Mouse (Mus musculus) thymus, adult 2 months (tissue): ENCODE data around the gene 2610002M06Rik. TPM values are rescaled to one million over a fixed set of nuclear protein-coding genes. Genes with fewer than 3 reads are reported as not detected.

ENCODE experiments used
- DNase-seq: peaks from one replicate; pipeline ENCODE4 v3.0.0; 2021
- H3K27ac ChIP-seq: fragments of 200-500 bp; 2 replicates; pipeline ENCODE4 v1.5.1; 2012; ENCODE audit warnings: low read length, control low read depth; ENCODE audit not compliant: control insufficient read depth, insufficient read depth
- H3K27me3 ChIP-seq: fragments of 200-500 bp; 2 replicates; pipeline ENCODE4 v1.6.1; 2012; ENCODE audit warnings: mild to moderate bottlenecking, low read length, moderate library complexity, mixed read lengths; ENCODE audit not compliant: control insufficient read depth, insufficient read depth
- H3K36me3 ChIP-seq: fragments of 200-500 bp; 2 replicates; pipeline ENCODE4 v1.6.1; 2012; ENCODE audit warnings: mild to moderate bottlenecking, low read length, moderate library complexity; ENCODE audit not compliant: control insufficient read depth, insufficient read depth
- H3K4me1 ChIP-seq: fragments of 200-500 bp; replicated peaks from 2 replicates; pipeline ENCODE4 v1.6.1; 2012; ENCODE audit warnings: low read length; ENCODE audit not compliant: control insufficient read depth, insufficient read depth
- H3K4me3 ChIP-seq: fragments of 200-500 bp; 2 replicates; pipeline ENCODE4 v1.5.1; 2012; ENCODE audit warnings: mild to moderate bottlenecking, low read length, control low read depth, moderate library complexity; ENCODE audit not compliant: control insufficient read depth, insufficient read depth
- CTCF ChIP-seq: fragments of 200-500 bp; IDR thresholded peaks from 2 replicates; pipeline ENCODE4 v1.5.1; 2012; ENCODE audit warnings: mild to moderate bottlenecking, control low read depth, low read length, moderate library complexity, borderline replicate concordance; ENCODE audit not compliant: control insufficient read depth, poor library complexity, insufficient read depth; ENCODE audit errors: extremely low read depth
- POLR2A ChIP-seq: fragments of 200-500 bp; IDR thresholded peaks from 2 replicates; pipeline ENCODE4 v1.6.1; 2012; ENCODE audit warnings: mild to moderate bottlenecking, low read length, control low read depth, moderate library complexity; ENCODE audit not compliant: control insufficient read depth, poor library complexity, insufficient read depth; ENCODE audit errors: extremely low read depth
- WGBS: fragments of 180-500 bp; shearing (Covaris S2); methylation state at CpG from one replicate; pipeline ENCODE4 v1.1.7; 2018; 5-methylcytosine and 5-hydroxymethylcytosine counted together
- polyA plus RNA-seq: library from polyadenylated mRNA; depleted of rRNA; stranded (reverse); fragments of >200 nt; gene quantifications from 2 replicates; pipeline ENCODE4 v1.2.3, GENCODE M21; 2012; rRNA removed

Gene 2610002M06Rik
- polyA plus RNA-seq, 1 experiment, result 4.5 TPM

- no peak overlapping the region for H3K27ac ChIP-seq
- no peak for DNase-seq
- WGBS, result 94% methylated on average over 1 of the region's 1 CpGs
- no peaks in the 10 kb centered on the region for H3K27me3 ChIP-seq
- no peaks in the 10 kb centered on the region for H3K4me1 ChIP-seq
- no peak for TF ChIP-seq CTCF
- no peak for TF ChIP-seq POLR2A
- no peak overlapping the region for H3K4me3 ChIP-seq
- no peaks in the 10 kb centered on the region for H3K36me3 ChIP-seq
These were observed 20.3 kb downstream of the 2610002M06Rik start for GRCm38 (mm10) chrX:107795785-107796184.

GRCm38 (mm10) chrX:107792290-107792689 is 23.8 kb downstream of the 2610002M06Rik start, which contains the start of gene Tent5d:
Gene Tent5d (plus strand): TSS chrX:107792590.
- TF ChIP-seq CTCF (no peak), POLR2A (no peak)
- Histone ChIP-seq H3K4me1 (no peaks in the 10 kb centered on the region), H3K27ac (no peak within 1 kb of the TSS), H3K36me3 (no peaks in the 10 kb centered on the region), H3K27me3 (no peaks in the 10 kb centered on the region), H3K4me3 (no peak within 1 kb of the TSS)
- 96% methylated on average over 1 of the region's 1 CpGs for WGBS
- DNase-seq, result no peak

GRCm38 (mm10) chrX:107790750-107791493 is 25.2 kb downstream of the 2610002M06Rik start:
- 41% methylated on average over 8 of the region's 8 CpGs for WGBS
- no peak for DNase-seq
- Histone ChIP-seq H3K36me3 (no peaks in the 10 kb centered on the region), H3K27me3 (no peaks in the 10 kb centered on the region), H3K27ac (no peak overlapping the region), H3K4me1 (no peaks in the 10 kb centered on the region), H3K4me3 (no peak overlapping the region)
- TF ChIP-seq CTCF, result no peak
- no peak for TF ChIP-seq POLR2A

GRCm38 (mm10) chrX:107790136-107790535 is 26.0 kb downstream of the 2610002M06Rik start:
- no peaks in the 10 kb centered on the region for H3K36me3 ChIP-seq
- WGBS, result 97% methylated on average over 1 of the region's 1 CpGs
- H3K27ac ChIP-seq, result no peak overlapping the region
- H3K27me3 ChIP-seq, result no peaks in the 10 kb centered on the region
- DNase-seq, result no peak
- TF ChIP-seq CTCF (no peak), POLR2A (no peak)
- H3K4me1 ChIP-seq, result no peaks in the 10 kb centered on the region
- H3K4me3 ChIP-seq, result no peak overlapping the region

- Histone ChIP-seq H3K27ac (no peak overlapping the region), H3K4me3 (no peak overlapping the region), H3K36me3 (no peaks in the 10 kb centered on the region), H3K4me1 (no peaks in the 10 kb centered on the region), H3K27me3 (no peaks in the 10 kb centered on the region)
- no peak for TF ChIP-seq CTCF
- no peak for TF ChIP-seq POLR2A
- DNase-seq, result no peak
- WGBS, result 19% methylated on average over 3 of the region's 3 CpGs
These were observed 48.2 kb downstream of the 2610002M06Rik start for GRCm38 (mm10) chrX:107767896-107768295.

Other genes starting within 250 kb of the 2610002M06Rik start
- not detected in 2 replicates for gene Tbx22, start 148.4 kb downstream of the 2610002M06Rik start, polyA plus RNA-seq
- not detected in 2 replicates for gene Tent5d, start 23.7 kb downstream of the 2610002M06Rik start, polyA plus RNA-seq
- not detected in 2 replicates for gene Gm732, start 132.1 kb upstream of the 2610002M06Rik start, polyA plus RNA-seq